Mouse (Mus musculus) gastrocnemius, adult 18-20 months (tissue): ENCODE data around the gene Ppp4r1. TPM values are rescaled to one million over a fixed set of nuclear protein-coding genes. Genes with fewer than 3 reads are reported as not detected.

ENCODE experiments used
- DNase-seq: peaks from one replicate; pipeline ENCODE4 v3.0.0; 2021; ENCODE audit warnings: low spot score
- total RNA-seq, 2 experiments: library from RNA; stranded (reverse); gene quantifications; 2 replicates each; pipeline ENCODE4 v1.2.3; 2021

The Ppp4r1 gene
- total RNA-seq, 2 experiments from 2014 or later = 20.7 to 22.6 TPM

DNA sequence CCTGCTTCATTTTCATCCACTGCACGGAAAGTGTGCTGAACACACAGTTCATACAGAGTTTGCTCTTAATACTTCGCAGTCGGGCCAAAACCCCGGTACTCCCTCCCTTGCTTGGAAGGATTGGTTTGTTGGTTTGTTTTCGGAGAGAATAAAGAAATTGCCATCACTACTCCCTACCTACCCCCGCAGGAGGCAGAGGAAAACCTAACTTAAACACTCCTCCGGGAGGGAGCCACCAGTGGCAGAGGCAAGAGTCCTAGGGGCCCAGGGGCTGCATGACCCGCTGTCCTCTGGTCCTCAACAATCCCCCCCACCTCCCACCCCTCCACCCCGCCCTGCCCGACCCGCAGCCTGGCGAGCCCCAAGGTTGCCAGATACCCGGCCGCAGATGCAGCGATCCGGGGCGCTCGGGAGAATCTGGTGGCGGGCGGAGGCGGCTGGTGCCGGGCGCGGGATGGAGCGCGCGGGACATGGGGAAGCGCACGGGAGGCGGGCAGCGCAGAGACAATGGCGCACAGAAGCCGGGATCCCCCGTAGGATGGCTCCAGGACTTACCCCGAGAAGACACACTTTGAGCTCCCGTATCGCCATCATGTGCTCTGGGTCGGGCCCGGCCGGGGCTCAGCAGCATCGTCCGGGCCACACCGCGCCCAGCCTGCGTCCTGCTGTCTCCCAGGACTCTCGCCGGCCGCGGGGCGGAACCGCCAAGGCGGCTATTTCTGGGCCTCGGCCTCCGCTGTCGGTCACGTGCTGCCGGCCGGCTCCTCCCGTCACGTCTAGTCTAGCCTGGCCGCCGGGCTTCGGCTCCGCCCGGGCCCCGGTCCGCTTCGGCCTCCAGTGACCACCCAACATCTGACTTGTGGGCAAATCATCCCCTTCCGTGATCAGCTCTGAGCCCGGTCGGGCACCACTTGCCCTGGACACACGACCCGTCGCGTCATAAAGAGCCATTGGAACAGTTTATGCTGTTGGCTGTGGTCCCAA, 10.1 kb upstream of the Ppp4r1 start, which contains the start of gene Rab31:
Rab31 (minus strand) TSS at position 802 of the 984 bp plus-strand sequence.
- DNase-seq = peak; percentile 89

DNA sequence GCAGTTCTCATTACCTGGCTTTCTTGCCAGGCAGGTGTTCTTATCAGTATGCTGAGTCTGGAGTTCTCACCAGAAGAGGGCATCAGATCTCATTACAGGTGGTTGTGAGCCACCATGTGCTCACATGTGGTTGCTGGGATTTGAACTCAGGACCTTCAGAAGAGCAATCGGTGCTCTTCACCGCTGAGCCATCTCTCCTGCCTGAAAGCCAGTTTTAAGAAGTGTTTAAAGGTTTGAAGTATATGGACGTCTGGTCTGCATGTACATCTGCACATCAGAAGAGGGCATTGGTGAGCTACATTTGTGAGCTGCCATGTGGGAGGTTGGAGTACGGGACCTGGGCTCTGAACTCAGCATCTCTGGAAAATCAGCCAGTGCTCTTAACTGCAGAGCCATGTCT, 8.8 kb upstream of the Ppp4r1 start:
- DNase-seq = no peak

DNA sequence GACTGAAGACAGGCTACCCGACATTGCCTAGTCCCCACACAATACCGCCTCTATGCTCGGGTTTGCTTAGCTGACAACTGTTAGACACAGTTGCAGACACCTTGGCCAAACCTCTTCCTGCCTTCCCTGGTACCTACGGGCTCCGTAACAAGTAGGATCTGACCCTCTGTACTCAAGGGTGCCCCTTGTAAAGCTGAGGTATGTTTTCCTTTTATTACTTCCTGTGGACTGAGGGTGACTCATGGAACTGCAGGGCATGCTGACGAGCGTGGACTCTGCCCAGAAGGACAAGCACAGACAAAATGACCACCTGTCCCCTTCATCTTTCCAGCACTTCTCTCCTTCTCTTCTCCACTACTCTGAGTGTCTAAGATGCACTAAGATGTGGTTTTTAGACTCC, 7.9 kb upstream of the Ppp4r1 start:
- DNase-seq = no peak

DNA sequence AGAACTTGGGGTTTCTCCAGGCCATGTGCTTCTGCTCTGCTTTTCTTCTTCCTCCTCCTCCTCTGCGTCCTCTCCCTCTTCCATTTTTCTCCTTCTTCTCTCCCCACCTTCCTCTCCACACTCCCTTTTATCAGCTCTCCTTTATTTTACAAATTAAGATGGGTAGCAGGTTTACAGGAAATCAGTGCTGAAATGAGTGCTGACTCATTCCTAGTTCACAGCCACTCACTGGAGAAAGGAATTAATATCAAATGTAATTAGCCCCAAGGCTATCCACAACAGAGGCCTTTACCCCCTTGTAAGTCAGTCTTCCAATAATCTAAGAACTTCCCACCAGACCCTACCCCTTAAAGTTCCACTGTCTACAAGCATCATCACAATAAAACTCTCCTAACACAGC, 6.1 kb upstream of the Ppp4r1 start:
- no peak for DNase-seq

DNA sequence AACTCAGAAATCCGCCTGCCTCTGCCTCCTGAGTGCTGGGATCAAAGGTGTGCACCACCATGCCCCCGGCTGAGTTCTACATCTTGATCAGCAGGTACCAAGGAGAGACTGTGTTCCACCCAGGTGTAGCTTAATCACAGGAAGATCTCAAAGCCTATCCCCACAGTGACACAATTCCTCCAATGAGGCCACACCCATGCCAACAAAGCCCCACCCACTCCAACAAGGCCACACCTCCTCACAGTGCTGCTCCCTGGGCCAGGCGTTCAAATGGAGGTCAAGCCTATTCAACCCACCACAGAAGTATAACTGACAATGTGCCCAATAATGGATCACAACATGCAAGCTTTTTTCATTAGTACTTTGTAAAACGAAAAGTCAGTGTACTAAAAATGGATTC, 4.9 kb upstream of the Ppp4r1 start:
- DNase-seq = no peak

DNA sequence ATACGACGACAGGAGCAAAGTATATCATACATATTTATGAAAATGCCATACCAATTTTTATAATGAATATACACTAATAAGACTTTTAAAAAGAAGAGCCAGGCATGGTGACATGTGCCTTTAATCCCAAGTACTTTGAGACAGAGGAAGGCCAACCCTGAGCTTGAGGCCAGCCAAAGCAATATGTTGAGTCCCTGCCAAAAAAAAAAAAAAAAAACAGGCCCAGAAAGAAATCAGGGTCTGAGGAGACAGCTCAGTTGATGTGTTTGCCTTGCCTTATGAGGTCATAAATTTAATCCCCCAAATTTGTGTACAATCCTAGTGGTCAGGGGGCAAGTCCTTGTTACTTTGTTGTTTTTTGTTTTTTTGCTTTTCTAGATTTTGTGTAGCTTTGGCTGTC, 1.4 kb upstream of the Ppp4r1 start:
- no peak for DNase-seq

DNA sequence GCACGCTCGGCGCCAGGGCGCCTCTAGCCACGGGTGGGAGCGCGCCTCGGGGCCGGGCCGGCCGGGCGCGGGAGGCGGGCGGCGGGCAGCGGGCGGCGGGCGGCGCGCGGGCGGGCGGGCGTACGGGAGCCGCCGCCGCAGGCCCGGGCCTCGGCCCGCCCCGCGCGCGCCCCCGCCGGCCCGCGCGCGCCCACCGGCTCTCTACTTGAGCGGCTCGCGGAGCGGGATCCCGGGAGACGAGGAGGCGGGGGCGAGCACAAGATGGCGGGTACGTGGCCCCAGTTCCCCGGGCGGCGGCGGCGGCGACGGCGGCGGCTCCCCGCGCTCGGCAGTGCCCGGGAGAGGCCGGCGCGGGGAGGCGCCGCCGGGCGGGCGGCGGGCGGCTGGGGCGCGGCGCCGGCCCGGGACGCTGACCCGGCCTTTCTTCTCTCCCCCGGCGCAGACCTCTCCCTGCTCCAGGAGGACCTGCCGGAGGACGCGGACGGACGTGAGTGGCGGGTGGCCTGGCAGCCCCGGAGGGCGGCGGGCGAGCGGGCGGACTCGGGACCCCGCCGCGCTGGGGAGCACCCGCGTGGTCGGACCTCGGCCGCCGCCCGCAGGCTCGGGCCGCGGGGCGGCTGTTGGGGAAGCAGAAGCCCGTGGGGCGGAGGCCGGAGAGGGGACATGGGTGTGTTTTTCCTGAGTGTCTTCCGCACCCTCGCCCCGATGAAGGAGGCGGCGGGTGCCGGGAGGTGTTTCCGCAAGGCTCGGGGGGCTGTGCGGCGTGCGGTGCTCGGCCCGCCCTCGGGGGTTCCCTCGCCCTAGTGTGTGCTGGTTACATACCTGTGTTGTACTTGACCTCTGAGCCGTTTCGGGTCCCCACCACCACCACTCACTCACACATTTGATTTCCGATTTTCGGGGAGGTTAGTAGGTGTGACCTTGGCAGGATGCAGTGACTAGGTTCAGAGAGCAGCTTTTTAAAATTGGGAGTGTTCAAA, 1.1 kb downstream of the Ppp4r1 start:
- peak; percentile 75 for DNase-seq

DNA sequence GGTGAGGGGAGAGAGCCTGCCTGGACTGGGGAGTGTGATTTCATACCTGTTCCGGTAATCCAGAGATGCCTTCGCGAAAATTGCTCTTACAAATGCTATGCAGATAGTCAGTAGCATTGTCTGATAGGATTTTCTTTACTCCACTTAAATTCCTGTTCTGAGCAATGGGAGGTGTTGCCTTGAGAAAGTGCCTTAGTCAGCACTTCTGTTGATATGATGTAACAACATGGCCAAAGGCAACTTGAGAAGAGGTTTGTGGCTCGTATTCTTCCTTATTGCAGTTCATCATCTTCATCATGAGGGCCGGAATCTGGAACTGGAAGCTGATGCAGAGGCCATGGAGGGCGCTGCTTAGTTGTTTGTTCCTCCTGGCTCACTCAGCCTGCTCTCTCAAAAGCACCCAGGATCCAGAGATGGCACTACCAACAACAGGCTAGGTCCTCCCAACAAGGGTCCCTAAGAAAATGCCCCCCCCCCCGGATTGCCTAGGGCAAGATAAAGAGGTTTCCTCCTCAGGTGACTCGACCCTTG, 2.3 kb downstream of the Ppp4r1 start:
- DNase-seq = no peak

DNA sequence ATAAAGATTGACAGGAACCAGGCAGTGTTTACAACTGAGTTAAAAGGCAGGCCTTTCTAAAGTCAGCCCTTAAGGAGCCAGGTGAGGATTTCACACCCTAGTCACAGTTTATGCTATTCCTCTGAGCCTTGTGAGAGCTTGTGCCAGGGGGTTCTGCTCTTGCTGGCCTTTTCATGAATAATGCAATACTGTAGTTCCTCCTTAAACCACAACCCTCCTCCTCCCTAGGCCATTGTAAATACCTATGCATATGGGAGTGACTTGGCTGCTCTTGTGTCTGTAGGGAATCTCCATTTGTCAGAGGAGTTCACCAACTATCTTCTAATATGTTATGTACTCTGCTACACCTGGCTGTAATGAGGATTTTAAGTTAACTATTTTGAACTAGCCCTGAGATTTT, 3.3 kb downstream of the Ppp4r1 start:
- no peak for DNase-seq

DNA sequence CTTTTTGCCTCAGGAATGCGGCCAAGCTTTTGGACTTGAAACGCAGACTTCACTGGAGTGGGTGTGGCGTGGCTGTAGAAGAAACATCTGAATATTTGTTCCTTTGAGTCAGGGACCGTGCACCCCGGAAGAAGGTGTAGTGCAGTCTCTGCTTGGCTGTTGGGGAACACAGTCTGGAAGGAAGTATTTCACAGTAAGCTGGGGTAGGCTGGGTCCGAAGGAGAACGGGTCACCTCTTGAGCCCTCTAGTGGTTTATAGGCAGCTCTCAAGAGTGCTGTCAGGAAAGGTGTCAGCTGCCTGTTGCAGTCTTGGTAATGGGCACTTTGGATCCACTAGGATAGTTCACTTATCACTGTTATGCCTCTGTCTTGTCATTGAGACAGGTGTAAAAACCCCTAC, 3.9 kb downstream of the Ppp4r1 start:
- no peak for DNase-seq

DNA sequence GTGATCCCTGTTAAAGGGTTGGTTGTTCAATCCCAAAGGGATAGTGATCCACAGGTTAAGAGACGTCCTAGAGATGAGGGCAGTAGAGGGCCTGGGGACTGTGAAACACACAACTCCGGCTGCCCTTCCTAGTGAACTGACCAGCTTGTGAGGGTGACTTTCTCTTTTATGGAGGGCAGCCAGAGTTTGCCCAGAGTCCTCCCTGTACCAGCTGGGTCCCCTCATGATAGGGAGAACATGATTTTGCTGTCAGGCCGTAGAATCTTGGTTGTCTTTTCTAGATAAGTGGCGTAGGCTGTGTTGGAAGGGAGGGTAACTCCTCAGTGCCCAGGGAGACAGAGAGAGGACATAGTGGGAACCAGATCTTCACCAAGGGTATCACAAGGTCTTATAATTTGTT, 4.9 kb downstream of the Ppp4r1 start:
- DNase-seq = no peak

DNA sequence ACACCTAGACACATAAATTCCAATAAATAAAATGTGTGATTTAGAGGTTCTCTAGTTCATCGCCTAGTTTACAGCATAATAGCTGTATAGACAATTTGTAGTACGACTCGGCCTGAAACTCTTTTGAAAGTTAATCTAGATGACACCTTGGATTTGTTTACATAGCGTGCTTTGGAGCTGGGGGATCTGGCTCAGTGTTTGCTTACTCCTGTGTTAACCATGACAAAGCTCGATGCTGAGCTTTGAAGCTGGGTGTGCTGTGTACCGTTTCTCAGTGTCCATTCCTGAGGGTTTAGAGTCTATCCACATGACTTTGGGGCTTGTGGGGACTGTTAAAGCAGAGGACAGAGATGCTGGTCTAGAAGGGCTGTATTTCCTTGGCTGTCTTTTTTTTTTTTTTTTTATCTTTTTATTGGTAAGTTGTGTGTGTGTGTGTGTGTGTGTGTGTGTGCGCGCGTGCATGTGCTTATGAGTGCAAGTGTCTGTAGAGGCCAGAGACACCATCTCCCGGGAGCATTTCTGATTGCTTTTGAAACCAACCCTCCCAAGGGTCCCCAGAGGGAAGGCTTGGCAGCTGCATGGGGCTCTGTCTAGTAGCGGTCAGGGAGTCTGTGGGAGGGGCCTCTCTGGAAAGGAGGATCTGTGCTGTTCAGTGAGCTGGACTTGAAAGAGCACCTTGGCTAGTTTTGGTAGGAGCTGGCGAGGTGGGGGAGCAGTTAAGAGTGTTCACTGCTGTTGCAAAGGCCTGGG, 6.3 kb downstream of the Ppp4r1 start:
- DNase-seq = peak; percentile 64

DNA sequence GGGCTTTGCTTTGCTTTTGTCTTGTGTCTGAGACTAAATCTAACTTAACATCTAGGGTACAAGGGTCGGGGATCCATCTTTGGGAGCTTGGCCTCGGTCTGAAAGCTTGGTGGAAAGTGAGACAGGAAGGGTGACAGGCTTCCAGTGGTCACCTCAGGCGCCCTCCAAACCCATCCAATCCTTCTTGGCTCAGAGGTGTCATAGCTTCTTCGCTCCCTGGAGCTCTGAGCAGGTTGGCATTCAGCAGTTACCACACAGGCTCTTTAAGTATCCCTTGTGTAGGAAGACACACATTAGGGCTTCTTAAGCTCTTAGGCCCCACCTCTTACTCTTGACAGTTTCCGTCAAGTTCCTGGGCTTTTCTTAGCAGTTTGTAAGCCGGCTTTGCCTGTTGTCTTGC, 7.2 kb downstream of the Ppp4r1 start:
- DNase-seq = peak; percentile 54

DNA sequence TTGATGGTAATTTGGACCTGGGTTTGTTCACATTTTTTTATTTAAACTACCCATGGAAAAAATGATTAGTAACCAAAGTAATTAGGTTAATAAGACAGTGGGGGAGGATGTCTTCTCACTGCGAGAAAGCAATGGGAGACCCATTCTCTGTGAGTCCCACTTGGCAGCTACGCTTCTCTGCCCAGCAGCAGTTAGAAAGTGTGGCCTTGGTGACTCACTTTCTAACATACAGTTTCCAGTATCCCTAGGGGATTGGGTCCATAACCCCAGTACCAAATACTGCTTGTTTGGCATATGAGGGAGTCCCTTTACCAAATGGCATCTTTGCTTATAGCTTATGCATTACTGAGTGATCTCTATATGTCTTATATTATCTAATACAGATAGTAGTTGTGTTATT, 8.8 kb downstream of the Ppp4r1 start:
- no peak for DNase-seq

DNA sequence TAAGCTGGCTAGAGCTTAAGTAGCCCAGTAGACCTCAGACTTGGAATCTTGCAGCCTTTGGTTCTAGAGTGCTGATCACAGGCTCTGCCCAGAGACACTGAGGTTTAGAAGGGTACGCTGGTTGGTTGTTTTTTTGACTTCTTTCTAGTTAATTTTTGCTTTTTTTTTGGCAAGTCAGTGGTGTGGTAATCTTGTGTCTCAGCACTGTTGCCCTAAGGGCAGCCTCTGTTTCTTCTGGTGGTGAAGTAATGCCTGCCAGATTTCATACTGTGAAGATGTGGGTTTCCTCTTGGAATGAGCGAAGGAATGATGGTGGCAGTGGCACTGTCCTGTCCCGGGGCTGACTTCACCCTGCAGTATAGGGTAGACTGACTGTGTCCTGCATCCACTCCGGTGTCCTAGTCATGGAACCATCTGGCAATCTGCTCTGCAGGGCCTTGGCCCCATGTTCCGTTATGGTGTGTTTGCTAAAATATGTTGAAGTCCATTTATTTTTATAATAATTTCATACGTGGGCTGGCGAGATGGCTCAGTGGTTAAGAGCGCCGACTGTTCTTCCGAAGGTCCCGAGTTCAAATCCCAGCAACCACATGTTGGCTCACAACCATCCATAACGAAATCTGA, 11.0 kb downstream of the Ppp4r1 start:
- no peak for DNase-seq

DNA sequence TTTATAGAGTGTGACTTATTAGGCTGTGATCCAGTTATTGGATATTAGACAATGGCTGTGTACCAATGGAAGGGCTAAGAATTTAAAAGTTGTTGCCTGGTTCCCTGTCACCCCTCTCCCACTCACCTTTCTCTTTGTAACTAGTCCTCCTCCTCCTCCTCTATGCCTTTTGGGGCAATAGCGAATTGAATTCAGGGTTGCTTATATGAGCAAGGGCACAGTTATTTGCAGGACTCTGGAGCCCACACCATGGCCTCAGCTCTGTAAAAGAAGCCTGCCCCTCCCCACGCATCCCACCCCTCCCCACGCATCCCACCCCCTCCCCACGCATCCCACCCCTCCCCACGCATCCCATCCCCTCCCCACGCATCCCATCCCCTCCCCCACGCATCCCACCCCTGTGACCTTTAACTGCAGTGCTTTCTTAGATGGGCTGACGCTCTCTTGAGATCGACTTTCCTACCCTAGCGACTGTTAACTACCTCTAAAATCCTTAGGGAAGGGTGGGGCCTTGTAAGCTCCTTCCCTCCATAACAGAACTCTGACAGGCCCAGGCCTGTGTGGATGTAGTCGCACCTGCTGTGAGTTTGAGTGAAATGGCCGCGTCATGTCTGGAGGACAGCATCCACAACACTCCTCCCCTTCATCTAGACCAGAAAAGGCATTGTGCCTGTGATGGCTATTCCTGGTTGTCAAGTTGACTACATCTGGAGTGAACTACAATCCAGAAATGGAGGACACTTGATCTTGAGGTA, 11.9 kb downstream of the Ppp4r1 start:
- DNase-seq = no peak

DNA sequence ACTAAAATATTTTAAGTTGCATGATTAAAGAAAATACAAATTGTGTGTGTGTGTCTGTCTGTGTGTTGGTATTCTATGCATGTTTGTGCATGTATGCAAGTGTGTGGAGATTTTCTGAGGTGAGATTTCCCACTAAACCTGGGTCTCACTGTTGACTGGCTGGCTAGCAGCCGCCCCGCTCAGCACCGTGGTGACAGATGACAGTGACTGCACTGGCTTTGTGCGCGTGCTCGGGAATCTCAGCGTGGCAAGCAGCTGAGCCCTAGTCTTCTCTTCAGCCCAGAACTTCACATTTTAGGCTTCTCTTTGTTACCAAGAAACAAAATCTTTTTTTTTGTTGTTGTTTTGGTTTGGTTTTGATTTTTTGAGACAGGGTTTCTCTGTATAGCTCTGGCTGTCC, 13.7 kb downstream of the Ppp4r1 start:
- DNase-seq = no peak

DNA sequence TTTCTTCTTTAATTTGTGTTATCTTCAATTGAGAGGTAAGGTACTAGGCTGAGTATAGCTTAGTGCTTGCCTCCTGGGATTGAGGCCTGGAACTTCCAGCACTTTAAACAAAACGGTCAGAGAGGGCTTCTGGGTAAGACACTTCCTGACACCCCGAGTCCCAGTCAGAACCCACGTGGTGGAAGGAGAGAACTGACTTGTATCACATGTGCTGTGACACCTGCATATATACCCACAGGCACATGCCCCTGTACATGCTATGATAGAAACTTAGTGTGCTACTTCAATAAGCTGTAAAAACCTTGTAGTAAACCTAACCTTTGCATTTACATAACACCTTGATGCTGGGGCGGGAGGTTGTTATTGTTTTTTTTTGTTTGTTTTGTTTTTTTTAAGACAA, 16.1 kb downstream of the Ppp4r1 start:
- no peak for DNase-seq

DNA sequence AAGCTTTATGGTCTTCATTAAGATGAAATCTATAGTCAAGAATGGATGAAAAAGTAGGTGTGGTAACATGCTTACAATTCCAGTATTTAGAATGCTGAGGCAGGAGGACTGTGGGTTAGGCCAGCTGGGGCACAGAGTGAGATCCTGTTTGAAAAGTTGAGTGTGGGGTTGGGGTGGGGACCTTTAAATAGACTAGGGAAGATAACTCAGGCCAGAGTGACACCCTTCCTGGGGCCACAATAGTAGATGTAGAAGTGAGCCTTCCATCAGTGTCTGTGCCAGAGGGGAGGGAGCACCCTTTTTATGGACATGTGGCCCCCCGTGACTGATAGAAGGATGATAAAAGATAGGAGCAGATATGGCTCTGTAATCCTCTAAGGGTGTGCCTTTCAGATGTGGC, 17.0 kb downstream of the Ppp4r1 start:
- DNase-seq = no peak

DNA sequence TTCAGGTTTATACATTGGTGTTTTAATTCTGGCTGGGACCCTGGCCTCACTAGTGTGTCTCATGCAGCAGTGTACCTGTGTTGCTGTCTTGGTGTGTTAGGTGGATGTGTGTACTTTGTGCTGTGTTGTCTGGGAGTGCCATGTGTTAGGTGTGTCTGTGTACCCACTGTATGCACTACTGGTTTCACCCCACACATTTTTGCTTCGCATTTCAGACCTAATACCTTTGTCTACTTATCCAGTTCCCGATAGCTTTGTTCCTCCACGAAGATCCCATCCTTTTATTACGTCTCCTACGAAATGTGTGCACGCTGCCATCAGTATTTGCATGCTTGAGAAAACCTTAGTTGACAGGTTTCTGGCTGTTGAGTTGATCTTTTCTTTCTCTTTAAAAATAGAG, 18.1 kb downstream of the Ppp4r1 start:
- no peak for DNase-seq
